Mouse (Mus musculus) cortical plate, adult 2 months (tissue): ENCODE results near the gene Hk3. TPM values are rescaled to one million over a fixed set of nuclear protein-coding genes. Genes with fewer than 3 reads are reported as not detected.

Source experiments
- H3K27ac ChIP-seq: fragments of 200-500 bp; 2 replicates; pipeline ENCODE4 v1.5.1; 2012; ENCODE audit warnings: low read length, control low read depth, inconsistent platforms; ENCODE audit not compliant: insufficient read depth
- H3K4me1 ChIP-seq: fragments of 200-500 bp; 2 replicates; pipeline ENCODE4 v1.6.1; 2011; ENCODE audit warnings: low read length; ENCODE audit not compliant: control insufficient read depth, insufficient read depth
- H3K4me3 ChIP-seq: fragments of 200-500 bp; 2 replicates; pipeline ENCODE4 v1.5.1; 2011; ENCODE audit warnings: mild to moderate bottlenecking, low read length, control low read depth; ENCODE audit not compliant: insufficient read depth
- CTCF ChIP-seq: fragments of 200-500 bp; IDR thresholded peaks from 2 replicates; pipeline ENCODE4 v1.5.1; 2011; ENCODE audit warnings: mild to moderate bottlenecking, control low read depth, low read length; ENCODE audit not compliant: insufficient read depth; ENCODE audit errors: extremely low read depth
- POLR2A ChIP-seq: fragments of 200-500 bp; IDR thresholded peaks from 2 replicates; pipeline ENCODE4 v1.6.1; 2011; ENCODE audit warnings: mild to moderate bottlenecking, low read length, control low read depth; ENCODE audit not compliant: insufficient read depth; ENCODE audit errors: extremely low read depth
- polyA plus RNA-seq: library from polyadenylated mRNA; depleted of rRNA; stranded (reverse); fragments of >200 nt; gene quantifications from 2 replicates; pipeline ENCODE4 v1.2.3, GENCODE M21; 2012

Gene Hk3
- polyA plus RNA-seq, 1 experiment, result 1.9 TPM

DNA sequence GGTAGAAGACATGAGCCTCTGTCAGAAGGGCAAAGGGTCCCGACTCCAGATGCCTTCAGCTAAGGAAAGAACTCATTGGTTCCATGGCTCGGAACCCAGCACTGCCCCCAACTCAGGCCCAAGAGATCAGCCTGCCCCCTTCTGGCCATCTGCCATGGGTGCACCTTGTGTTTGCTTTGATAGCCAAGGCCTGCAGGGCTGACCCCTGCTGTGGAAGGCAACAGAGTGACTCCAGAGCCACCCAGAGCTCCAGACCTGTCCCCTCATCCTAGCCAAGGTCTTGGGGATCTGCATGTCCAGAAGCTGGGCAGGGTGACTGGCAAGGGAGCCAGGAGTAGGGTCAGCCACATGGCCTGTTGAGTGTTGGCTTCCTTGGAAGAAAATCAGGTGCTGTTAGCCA, 37.6 kb downstream of the Hk3 start:
- H3K4me1 ChIP-seq, result peaks cover 16% of the 10 kb centered on the region
- H3K4me3 ChIP-seq, result no peak overlapping the region
- peak; percentile 20; the same call in 1 of the 2 replicates for TF ChIP-seq CTCF
- TF ChIP-seq POLR2A, result no peak
- H3K27ac ChIP-seq, result no peak overlapping the region

DNA sequence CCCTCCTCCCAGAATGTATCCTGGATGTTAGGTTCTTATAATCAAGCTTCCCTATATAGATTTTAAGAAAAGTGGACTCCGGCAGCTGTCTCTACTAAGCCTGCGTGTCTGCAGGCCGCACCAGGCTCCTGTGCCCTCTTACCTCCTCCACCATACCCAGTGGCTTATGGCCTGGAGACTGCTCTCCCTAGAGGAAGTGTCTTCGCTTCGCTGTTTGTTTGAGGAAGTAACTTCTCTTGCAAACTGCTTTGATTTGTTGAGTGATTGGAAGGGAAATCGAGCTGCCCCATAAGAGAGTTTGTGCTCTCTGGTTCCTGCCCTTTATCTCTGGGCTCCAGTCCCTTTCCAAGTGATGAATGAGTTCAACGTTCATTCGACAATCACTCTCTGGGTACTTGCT, 38.2 kb downstream of the Hk3 start:
- Histone ChIP-seq H3K4me1 (peaks cover 16% of the 10 kb centered on the region), H3K27ac (no peak overlapping the region)
- TF ChIP-seq POLR2A (no peak), CTCF (no peak)

DNA sequence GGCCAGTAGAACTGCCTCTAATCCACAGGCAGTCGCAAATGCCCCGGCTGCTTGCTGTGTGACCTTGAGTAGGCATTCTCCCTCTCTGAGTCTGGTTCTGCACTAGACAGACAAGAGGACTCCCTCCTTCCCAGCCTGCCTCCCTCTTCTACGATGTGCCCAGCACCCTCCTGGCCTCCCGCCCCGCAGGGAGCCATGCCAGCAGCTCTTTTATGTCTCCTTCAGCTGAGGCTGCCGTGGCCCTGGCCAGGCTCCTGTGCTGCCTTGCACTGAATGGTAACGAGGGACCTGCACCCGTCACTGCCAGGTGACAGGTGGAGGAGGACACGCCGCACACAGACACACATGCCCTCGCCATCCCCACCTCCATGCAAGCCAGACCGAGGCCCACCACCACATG, 40.2 kb downstream of the Hk3 start:
- Histone ChIP-seq H3K4me1 (peaks cover 9% of the 10 kb centered on the region), H3K27ac (no peak overlapping the region), H3K4me3 (no peak overlapping the region)
- no peak for TF ChIP-seq POLR2A
- no peak for TF ChIP-seq CTCF

More for the DNA sequence above, 38.2 kb downstream of the Hk3 start:
- H3K4me3 ChIP-seq, result no peak overlapping the region

DNA sequence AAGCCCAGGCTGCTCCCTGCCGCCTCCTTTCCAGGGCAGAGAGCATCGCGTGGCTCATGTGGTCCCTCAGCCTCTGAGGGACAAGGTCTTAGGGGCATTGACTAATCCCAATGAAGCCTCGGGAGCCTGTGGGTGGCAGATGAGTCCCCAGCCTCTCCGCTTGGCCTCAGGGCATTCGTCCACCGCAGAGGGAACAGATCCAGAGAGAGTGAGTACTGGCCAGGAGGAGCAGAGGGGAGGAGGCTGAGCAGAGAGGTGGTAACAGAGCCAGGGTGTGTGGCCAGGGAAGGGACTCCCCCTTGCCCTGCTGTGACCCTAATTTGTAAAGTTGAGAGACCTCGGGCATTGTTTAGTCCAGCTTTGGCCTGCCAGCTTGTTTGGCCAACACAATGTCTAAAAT, 42.4 kb downstream of the Hk3 start:
- TF ChIP-seq CTCF (no peak), POLR2A (no peak)
- H3K4me3 ChIP-seq, result no peak overlapping the region
- peaks cover 8% of the 10 kb centered on the region for H3K4me1 ChIP-seq
- no peak overlapping the region for H3K27ac ChIP-seq

DNA sequence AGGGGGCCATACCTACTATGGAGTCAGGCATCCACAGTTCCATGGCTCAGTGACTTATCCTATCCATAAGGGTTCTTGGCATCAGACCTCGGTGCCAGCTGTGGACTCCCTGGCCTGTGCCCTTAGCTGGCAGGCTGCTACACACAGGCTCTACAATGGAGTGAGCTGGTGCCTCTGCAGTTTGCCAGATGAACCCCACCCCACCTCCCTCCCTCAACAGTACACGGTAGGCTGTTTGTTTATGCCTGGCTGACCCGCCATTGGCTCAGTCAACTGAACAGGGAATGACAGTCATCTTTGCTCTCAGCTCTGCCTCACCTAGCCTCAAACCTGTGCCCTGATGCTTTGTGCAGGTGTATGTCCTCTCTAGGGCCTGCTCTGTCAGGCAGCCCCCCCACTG, 45.6 kb downstream of the Hk3 start:
- no peak overlapping the region for H3K27ac ChIP-seq
- H3K4me3 ChIP-seq, result no peak overlapping the region
- TF ChIP-seq CTCF (no peak), POLR2A (no peak)
- H3K4me1 ChIP-seq, result no peaks in the 10 kb centered on the region

DNA sequence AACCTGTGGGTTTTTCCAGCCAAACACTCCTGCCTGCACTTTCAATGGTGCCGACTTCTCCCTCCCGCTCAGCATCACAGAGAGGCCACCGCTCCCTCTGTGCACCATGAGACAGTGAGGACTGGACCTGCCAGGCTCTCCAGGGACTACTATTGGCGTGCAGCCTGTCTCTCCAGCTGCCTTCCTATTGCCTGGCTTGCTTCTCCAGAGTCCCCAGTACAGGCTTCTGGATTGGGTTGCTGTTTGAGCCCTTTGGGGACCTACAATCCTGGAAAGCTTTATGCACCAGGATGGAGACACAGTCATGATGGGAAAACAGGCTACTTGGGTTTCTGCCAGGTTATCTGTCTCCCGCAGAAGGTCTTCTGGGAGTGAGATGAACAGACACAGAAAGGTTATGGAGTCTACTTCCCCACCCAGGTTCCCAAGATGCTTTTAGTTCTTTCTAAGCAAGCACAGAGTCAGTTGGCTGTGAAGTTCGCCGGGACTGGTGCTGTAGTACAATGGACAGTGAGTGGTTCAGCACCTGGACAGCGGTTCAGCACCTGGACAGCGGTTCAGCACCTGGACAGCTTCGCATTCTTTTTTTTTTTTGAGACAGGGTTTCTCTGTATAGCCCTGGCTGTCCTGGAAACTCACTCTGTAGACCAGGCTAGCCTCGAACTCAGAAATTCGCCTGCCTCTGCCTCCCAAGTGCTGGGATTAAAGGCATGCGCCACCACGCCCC, 50.5 kb downstream of the Hk3 start:
- TF ChIP-seq CTCF (no peak), POLR2A (no peak)
- H3K27ac ChIP-seq, result no peak overlapping the region
- no peak overlapping the region for H3K4me3 ChIP-seq
- H3K4me1 ChIP-seq, result no peaks in the 10 kb centered on the region

DNA sequence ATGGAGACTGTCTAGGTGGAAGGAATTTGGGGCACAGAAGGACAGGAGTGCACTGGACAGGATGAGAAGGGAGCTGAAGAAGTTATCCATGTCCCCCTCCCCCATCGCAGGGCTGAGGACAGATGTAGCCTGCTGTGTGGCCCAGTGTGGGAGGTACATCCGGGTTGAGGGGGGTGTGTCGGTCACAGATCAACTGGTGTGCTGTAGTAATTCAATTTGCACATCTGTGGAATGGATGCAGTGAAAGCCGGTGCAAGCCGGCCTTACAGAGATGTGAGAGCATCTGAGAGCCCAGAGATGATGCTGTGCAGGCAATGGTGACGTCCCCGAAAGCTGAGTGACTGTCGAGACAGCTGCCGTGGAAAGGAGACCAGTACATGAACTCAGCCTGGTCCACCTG, 51.7 kb downstream of the Hk3 start:
- no peaks in the 10 kb centered on the region; the same call in 1 of the 2 replicates for H3K4me1 ChIP-seq
- no peak for TF ChIP-seq POLR2A
- TF ChIP-seq CTCF, result no peak

DNA sequence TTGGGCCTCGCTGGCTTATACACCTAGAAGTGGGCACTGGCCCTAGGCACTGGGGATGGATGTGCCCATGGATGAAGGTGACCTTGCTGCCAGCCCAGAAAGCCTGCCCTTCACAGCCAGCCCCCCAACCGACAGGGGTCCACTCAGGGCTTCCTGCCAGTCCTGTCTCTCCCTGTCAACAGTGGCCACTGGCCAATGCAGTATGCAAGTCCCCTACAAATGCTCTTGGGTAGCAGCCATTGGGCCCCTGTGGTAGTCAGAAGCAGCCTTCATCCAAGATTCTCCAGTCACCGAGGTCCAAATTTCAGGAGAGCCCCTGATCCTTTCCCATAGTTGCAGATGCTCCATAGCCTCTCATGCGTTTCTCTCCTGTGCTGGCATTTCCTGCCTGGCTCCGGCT, 52.5 kb downstream of the Hk3 start:
- H3K4me1 ChIP-seq, result no peaks in the 10 kb centered on the region; the same call in 1 of the 2 replicates
- H3K4me3 ChIP-seq, result no peak overlapping the region
- TF ChIP-seq POLR2A, result no peak
- no peak for TF ChIP-seq CTCF
- no peak overlapping the region for H3K27ac ChIP-seq

More for the DNA sequence above, 51.7 kb downstream of the Hk3 start:
- Histone ChIP-seq H3K4me3 (no peak overlapping the region), H3K27ac (no peak overlapping the region)

DNA sequence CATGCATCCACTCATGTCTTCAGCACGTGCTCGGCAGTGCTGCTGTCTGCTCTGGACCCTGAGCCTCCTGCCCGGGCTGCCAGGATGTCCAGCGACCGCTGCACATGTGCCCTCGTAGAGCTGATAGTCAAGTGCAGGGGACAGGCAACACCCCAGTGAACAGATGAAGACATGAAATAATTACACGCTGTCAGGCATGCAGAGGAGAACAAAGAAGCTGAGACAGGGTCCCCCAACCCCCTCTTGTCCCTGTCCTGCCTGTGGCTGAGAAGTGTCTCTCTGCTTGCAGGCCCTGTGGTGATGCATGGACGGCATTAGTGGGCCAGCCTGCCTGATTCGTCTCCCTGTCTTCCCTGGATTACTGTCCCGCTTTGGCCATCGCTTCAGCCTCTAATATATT, 53.7 kb downstream of the Hk3 start:
- H3K27ac ChIP-seq, result no peak overlapping the region
- TF ChIP-seq CTCF (no peak), POLR2A (no peak)
- H3K4me3 ChIP-seq, result no peak overlapping the region
- no peaks in the 10 kb centered on the region; the same call in 1 of the 2 replicates for H3K4me1 ChIP-seq

DNA sequence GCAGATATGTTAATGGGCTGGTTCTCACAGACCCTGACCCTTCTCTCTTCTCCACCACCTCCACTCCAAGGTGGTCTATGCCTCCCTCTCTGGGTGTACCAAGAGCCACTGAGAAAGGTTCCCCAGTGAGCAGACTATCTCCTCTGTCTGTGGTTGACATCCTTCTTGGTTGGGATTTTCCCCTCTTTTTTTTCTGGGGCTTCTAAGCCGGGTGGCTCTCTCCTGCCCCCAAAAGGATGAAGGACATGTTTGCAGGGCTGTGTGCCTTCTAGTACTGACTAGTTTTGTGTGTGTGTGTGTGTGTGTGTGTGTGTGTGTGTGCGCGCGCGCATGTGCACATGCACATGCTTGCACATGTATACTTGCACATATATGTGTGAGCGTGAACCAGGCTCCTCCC, 55.9 kb downstream of the Hk3 start:
- no peak overlapping the region for H3K4me3 ChIP-seq
- no peaks in the 10 kb centered on the region; the same call in 1 of the 2 replicates for H3K4me1 ChIP-seq
- no peak overlapping the region for H3K27ac ChIP-seq
- TF ChIP-seq POLR2A, result no peak
- peak; percentile 53 for TF ChIP-seq CTCF
